Mouse (Mus musculus) heart, adult 9 months (tissue): ENCODE data around the gene Tomm40l.

Experiments
- DNase-seq, 2 experiments: peaks; one replicate each; pipeline ENCODE4 v3.0.0; 2022; ENCODE audit warnings: low spot score in 2 of 2

Tomm40l gene

GRCm38 (mm10) chr1:171193911-171194830, 28.1 kb downstream of the Tomm40l start:
- DNase-seq, result no peak

GRCm38 (mm10) chr1:171193093-171193840, 29.0 kb downstream of the Tomm40l start:
- no peak for DNase-seq

- DNase-seq, result no peak
Measured at GRCm38 (mm10) chr1:171192283-171192682, 30.0 kb downstream of the Tomm40l start.

GRCm38 (mm10) chr1:171190832-171191231, 31.5 kb downstream of the Tomm40l start:
- no peak for DNase-seq

GRCm38 (mm10) chr1:171189476-171190114, 32.7 kb downstream of the Tomm40l start:
- peak in 1 of 2 experiments; percentile 23 for DNase-seq

- peak in 1 of 2 experiments; percentile 62 for DNase-seq
Measured at GRCm38 (mm10) chr1:171189046-171189445, 33.3 kb downstream of the Tomm40l start.

GRCm38 (mm10) chr1:171187851-171188700, 34.2 kb downstream of the Tomm40l start:
- no peak for DNase-seq

- no peak for DNase-seq
Measured at GRCm38 (mm10) chr1:171185655-171186054, 36.7 kb downstream of the Tomm40l start.

- DNase-seq, result peak in 1 of 2 experiments; percentile 66
Measured at GRCm38 (mm10) chr1:171184314-171184713, 38.0 kb downstream of the Tomm40l start.

- peak; percentile 74 to 78 for DNase-seq
Measured at GRCm38 (mm10) chr1:171183620-171184019, 38.7 kb downstream of the Tomm40l start.

- DNase-seq, result no peak
Measured at GRCm38 (mm10) chr1:171183025-171183424, 39.3 kb downstream of the Tomm40l start.

GRCm38 (mm10) chr1:171179487-171180171, 42.7 kb downstream of the Tomm40l start:
- no peak for DNase-seq

GRCm38 (mm10) chr1:171172779-171173178, 49.5 kb downstream of the Tomm40l start:
- DNase-seq, result no peak

GRCm38 (mm10) chr1:171171138-171171537, 51.2 kb downstream of the Tomm40l start:
- peak; percentile 52 to 82 for DNase-seq

- DNase-seq, result no peak
Measured at GRCm38 (mm10) chr1:171169913-171170312, 52.4 kb downstream of the Tomm40l start.

- DNase-seq, result no peak
Measured at GRCm38 (mm10) chr1:171168906-171169305, 53.4 kb downstream of the Tomm40l start.
